Mouse (Mus musculus) midbrain, embryonic 15.5 days (tissue): ENCODE results near the gene Zc3h12c. TPM values are rescaled to one million over a fixed set of nuclear protein-coding genes. Genes with fewer than 3 reads are reported as not detected.

ENCODE experiments used
- microRNA-seq: library from miRNA; unstranded; fragments of <30 nt; microRNA quantifications from one replicate; pipeline ENCODE4, GENCODE M21; 2016
- polyA plus RNA-seq: library from polyadenylated mRNA; unstranded; fragments of >200 nt; fragmentation: Nextera tagmentation; extraction: Ambion mirVana; gene quantifications from 2 replicates; pipeline ENCODE4 v1.2.1, GENCODE M21; 2015

Gene Zc3h12c
- polyA plus RNA-seq, 1 experiment from 2014 or later: 6.4 TPM

Small RNAs within 50 kb of the gene (microRNA-seq; reads per million reads assigned to microRNA genes)
- gene Gm27686: not detected
- not detected for gene Mir6244

Other genes starting within 250 kb of the Zc3h12c start
- 34.4 and 35.7 TPM in 2 replicates for gene Fdx1, start 205.0 kb downstream of the Zc3h12c start, polyA plus RNA-seq
- gene Rdx, start 121.4 kb downstream of the Zc3h12c start, polyA plus RNA-seq: 75.2 and 76.0 TPM in 2 replicates